Mouse (Mus musculus) embryonic facial prominence, embryonic 12.5 days (tissue): Measurements from ENCODE around the gene Slc35e1. TPM values are rescaled to one million over a fixed set of nuclear protein-coding genes. Genes with fewer than 3 reads are reported as not detected.

Experiments
- ATAC-seq: fragments of 200-750 bp; cut with Nextera tagmentation; 2 replicates; pipeline ENCODE4 v1.8.0; 2017; ENCODE audit not compliant: insufficient number of reproducible peaks, insufficient read depth, low FRiP score, low TSS enrichment
- H3K27ac ChIP-seq: fragments of 300-500 bp; sonication (generic); 2 replicates; pipeline ENCODE4 v1.5.1; 2016; ENCODE audit warnings: mild to moderate bottlenecking
- H3K27me3 ChIP-seq: fragments of 300-500 bp; sonication (generic); 2 replicates; pipeline ENCODE4 v1.6.1; 2016; ENCODE audit warnings: mild to moderate bottlenecking, moderate library complexity
- H3K36me3 ChIP-seq: fragments of 300-500 bp; sonication (generic); 2 replicates; pipeline ENCODE4 v1.6.1; 2016; ENCODE audit warnings: mild to moderate bottlenecking
- H3K4me1 ChIP-seq: fragments of 300-500 bp; sonication (generic); 2 replicates; pipeline ENCODE4 v1.6.1; 2016
- H3K4me2 ChIP-seq: fragments of 300-500 bp; sonication (generic); replicated peaks from 2 replicates; pipeline ENCODE4 v1.6.1; 2016; ENCODE audit warnings: mild to moderate bottlenecking, moderate library complexity
- H3K4me3 ChIP-seq: fragments of 300-500 bp; sonication (generic); 2 replicates; pipeline ENCODE4 v1.5.1; 2016; ENCODE audit warnings: mild to moderate bottlenecking
- H3K9ac ChIP-seq: fragments of 300-500 bp; sonication (generic); 2 replicates; pipeline ENCODE4 v1.6.1; 2016; ENCODE audit warnings: mild to moderate bottlenecking, moderate library complexity
- H3K9me3 ChIP-seq: fragments of 300-500 bp; sonication (generic); 2 replicates; pipeline ENCODE4 v1.6.1; 2016; ENCODE audit warnings: mild to moderate bottlenecking, moderate library complexity
- WGBS: fragments of 180-500 bp; shearing (Covaris S2); methylation state at CpG from one replicate; pipeline ENCODE4 v1.1.7; 2016; 5-methylcytosine and 5-hydroxymethylcytosine counted together
- polyA plus RNA-seq: library from polyadenylated mRNA; unstranded; fragments of >200 nt; fragmentation: Nextera tagmentation; extraction: Ambion mirVana; gene quantifications from 2 replicates; pipeline ENCODE4 v1.2.1, GENCODE M21; 2016

Slc35e1 gene
- polyA plus RNA-seq = 29.4 and 33.0 TPM in 2 replicates

- Histone ChIP-seq H3K27me3 (no peaks in the 10 kb centered on the region), H3K4me3 (peak within 1 kb of the TSS; percentile 91), H3K4me2 (peak within 1 kb of the TSS; percentile 89), H3K9ac (peak within 1 kb of the TSS; percentile 92), H3K9me3 (no peaks in the 10 kb centered on the region), H3K27ac (peak within 1 kb of the TSS; percentile 72), H3K4me1 (peaks cover 24% of the 10 kb centered on the region), H3K36me3 (peaks cover 46% of the 10 kb centered on the region)
- ATAC-seq = no peak; the same call in 1 of the 2 replicates
- 1% methylated on average over 94 of the region's 98 CpGs for WGBS
Observed at GRCm38 (mm10) chr8:72491680-72492621, at the start of gene Slc35e1. TSS of gene Slc35e1 (minus strand) at chr8:72492614.

- Histone ChIP-seq H3K9ac (no peak overlapping the region), H3K4me1 (no peaks in the 10 kb centered on the region), H3K4me2 (no peak overlapping the region), H3K36me3 (peaks cover 4% of the 10 kb centered on the region; the same call in 1 of the 2 replicates), H3K27ac (no peak overlapping the region), H3K4me3 (no peak overlapping the region), H3K9me3 (no peaks in the 10 kb centered on the region), H3K27me3 (no peaks in the 10 kb centered on the region)
- ATAC-seq = no peak
Observed at GRCm38 (mm10) chr8:72539234-72539633, 46.8 kb upstream of the Slc35e1 start.

- Histone ChIP-seq H3K9me3 (no peaks in the 10 kb centered on the region), H3K4me1 (no peaks in the 10 kb centered on the region), H3K4me2 (no peak overlapping the region), H3K9ac (no peak overlapping the region), H3K27me3 (no peaks in the 10 kb centered on the region), H3K36me3 (peaks cover 4% of the 10 kb centered on the region; the same call in 1 of the 2 replicates), H3K27ac (no peak overlapping the region), H3K4me3 (no peak overlapping the region)
- ATAC-seq = no peak
- WGBS = 91% methylated on average over 3 of the region's 3 CpGs
Observed at GRCm38 (mm10) chr8:72534888-72535287, 42.5 kb upstream of the Slc35e1 start.

GRCm38 (mm10) chr8:72532103-72532502 lies 39.7 kb upstream of the Slc35e1 start:
- Histone ChIP-seq H3K27me3 (no peaks in the 10 kb centered on the region), H3K36me3 (peaks cover 4% of the 10 kb centered on the region; the same call in 1 of the 2 replicates), H3K27ac (no peak overlapping the region), H3K4me1 (no peaks in the 10 kb centered on the region), H3K4me2 (no peak overlapping the region), H3K9me3 (no peaks in the 10 kb centered on the region), H3K9ac (no peak overlapping the region), H3K4me3 (no peak overlapping the region)
- ATAC-seq = no peak
- 97% methylated on average over 1 of the region's 1 CpGs for WGBS

GRCm38 (mm10) chr8:72521888-72522287 lies 29.5 kb upstream of the Slc35e1 start:
- Histone ChIP-seq H3K4me2 (no peak overlapping the region), H3K4me1 (no peaks in the 10 kb centered on the region), H3K27me3 (no peaks in the 10 kb centered on the region), H3K9ac (no peak overlapping the region), H3K36me3 (peaks cover 4% of the 10 kb centered on the region; the same call in 1 of the 2 replicates), H3K9me3 (no peaks in the 10 kb centered on the region), H3K4me3 (no peak overlapping the region), H3K27ac (no peak overlapping the region)
- no peak for ATAC-seq

GRCm38 (mm10) chr8:72517421-72517988 lies 25.1 kb upstream of the Slc35e1 start:
- no peaks in the 10 kb centered on the region for H3K9me3 ChIP-seq
- 89% methylated on average over 7 of the region's 7 CpGs for WGBS
- H3K4me2 ChIP-seq = no peak overlapping the region
- H3K4me3 ChIP-seq = no peak overlapping the region
- no peaks in the 10 kb centered on the region for H3K4me1 ChIP-seq
- no peaks in the 10 kb centered on the region for H3K27me3 ChIP-seq
- ATAC-seq = no peak
- peaks cover 4% of the 10 kb centered on the region; the same call in 1 of the 2 replicates for H3K36me3 ChIP-seq
- H3K27ac ChIP-seq = no peak overlapping the region
- H3K9ac ChIP-seq = no peak overlapping the region

GRCm38 (mm10) chr8:72513158-72513557 lies 20.7 kb upstream of the Slc35e1 start:
- ATAC-seq = no peak
- no peaks in the 10 kb centered on the region for H3K36me3 ChIP-seq
- H3K9me3 ChIP-seq = no peaks in the 10 kb centered on the region
- no peak overlapping the region for H3K27ac ChIP-seq
- H3K4me1 ChIP-seq = no peaks in the 10 kb centered on the region
- whole genome bisulfite sequencing = 73% methylated on average over 1 of the region's 1 CpGs
- no peak overlapping the region for H3K9ac ChIP-seq
- no peak overlapping the region for H3K4me2 ChIP-seq
- no peaks in the 10 kb centered on the region for H3K27me3 ChIP-seq
- no peak overlapping the region for H3K4me3 ChIP-seq

- no peaks in the 10 kb centered on the region for H3K36me3 ChIP-seq
- H3K27me3 ChIP-seq = no peaks in the 10 kb centered on the region
- H3K4me2 ChIP-seq = no peak overlapping the region
- no peak for ATAC-seq
- no peaks in the 10 kb centered on the region for H3K9me3 ChIP-seq
- no peak overlapping the region for H3K4me3 ChIP-seq
- WGBS = 93% methylated on average over 1 of the region's 1 CpGs
- H3K9ac ChIP-seq = no peak overlapping the region
- H3K27ac ChIP-seq = no peak overlapping the region
- no peaks in the 10 kb centered on the region for H3K4me1 ChIP-seq
Observed at GRCm38 (mm10) chr8:72512648-72513047, 20.2 kb upstream of the Slc35e1 start.

- Histone ChIP-seq H3K9me3 (no peaks in the 10 kb centered on the region), H3K4me3 (no peak overlapping the region), H3K27ac (no peak overlapping the region), H3K27me3 (no peaks in the 10 kb centered on the region), H3K9ac (no peak overlapping the region), H3K4me1 (no peaks in the 10 kb centered on the region), H3K36me3 (peaks cover 5% of the 10 kb centered on the region; the same call in 1 of the 2 replicates), H3K4me2 (no peak overlapping the region)
- ATAC-seq = no peak
- WGBS = 83% methylated on average over 1 of the region's 1 CpGs
Observed at GRCm38 (mm10) chr8:72507505-72507904, 15.1 kb upstream of the Slc35e1 start.

- H3K9ac ChIP-seq = no peak overlapping the region
- no peak overlapping the region for H3K4me2 ChIP-seq
- H3K36me3 ChIP-seq = peaks cover 6% of the 10 kb centered on the region; the same call in 1 of the 2 replicates
- H3K27ac ChIP-seq = no peak overlapping the region
- no peak overlapping the region for H3K4me3 ChIP-seq
- H3K4me1 ChIP-seq = no peaks in the 10 kb centered on the region
- ATAC-seq = no peak
- no peaks in the 10 kb centered on the region for H3K9me3 ChIP-seq
- H3K27me3 ChIP-seq = no peaks in the 10 kb centered on the region
Observed at GRCm38 (mm10) chr8:72504637-72505314, 12.4 kb upstream of the Slc35e1 start.

GRCm38 (mm10) chr8:72504137-72504536 lies 11.7 kb upstream of the Slc35e1 start:
- Histone ChIP-seq H3K9ac (no peak overlapping the region), H3K4me1 (no peaks in the 10 kb centered on the region), H3K4me3 (no peak overlapping the region), H3K27ac (no peak overlapping the region), H3K36me3 (peaks cover 12% of the 10 kb centered on the region), H3K27me3 (no peaks in the 10 kb centered on the region), H3K4me2 (no peak overlapping the region), H3K9me3 (no peaks in the 10 kb centered on the region)
- no peak for ATAC-seq
